Mouse (Mus musculus): ENCODE measurements around the gene Poll. TPM values are rescaled to one million over a fixed set of nuclear protein-coding genes. Genes with fewer than 3 reads are reported as not detected.
A peak's percentile ranks its signal among the peaks of the same experiment; 100 is the strongest.

Poll gene
- total and polyA plus RNA-seq, 3 experiments, result 7.6 to 15.9 (median 9.4) TPM

DNA sequence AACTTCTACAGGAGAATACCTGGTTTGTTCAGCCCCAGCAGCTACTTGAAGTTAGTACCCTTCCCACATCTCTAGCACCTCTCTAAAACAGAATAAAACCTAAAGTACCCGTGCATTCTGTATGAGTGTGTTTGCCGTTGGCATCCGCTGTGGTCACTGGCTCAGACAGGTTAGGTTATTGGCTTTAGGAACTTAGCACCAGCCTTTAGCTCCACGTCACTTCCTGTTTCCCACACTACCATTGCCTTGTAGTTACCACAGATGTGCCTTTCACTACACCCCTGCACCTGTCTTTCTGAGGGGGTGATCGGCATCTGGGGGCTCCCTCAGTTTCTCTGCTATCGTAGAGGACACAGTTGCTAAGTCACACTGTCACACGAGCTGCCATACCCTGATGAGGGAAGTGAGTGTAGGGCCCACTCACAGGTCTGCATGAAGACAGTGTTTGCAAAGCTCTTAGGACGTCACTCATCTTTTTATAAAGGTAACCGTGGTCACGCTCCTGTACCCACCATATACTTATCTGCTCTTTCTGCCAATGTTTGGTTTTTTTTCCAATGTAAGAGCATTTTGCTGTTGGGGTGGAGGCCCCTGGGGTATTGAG is 32.3 kb downstream of the Poll start:
- H3K27me3 ChIP-seq (ENCODE audit: insufficient read depth, low read length), result peaks cover 4% of the 10 kb centered on the region
- no peak overlapping the region for H3K4me3 ChIP-seq (ENCODE audit: low read depth, low read length)
- H3K36me3 ChIP-seq (replicated peaks), result peaks cover 65% of the 10 kb centered on the region
- peaks cover 27% of the 10 kb centered on the region for H3K4me1 ChIP-seq (ENCODE audit: insufficient read depth, low read depth, low read length)
- DNase-seq (ENCODE audit: low spot score) (no peak), ATAC-seq (ENCODE audit: extremely low read depth, insufficient number of reproducible peaks, low FRiP score, poor library complexity, severe bottlenecking) (no peak)
- H3K9me3 ChIP-seq (replicated peaks), result no peaks in the 10 kb centered on the region
- TF ChIP-seq TAL1 (conservative IDR thresholded peaks at IDR 0.05; ENCODE audit: low read depth, low read length) (no peak), POLR2AphosphoS5 (IDR thresholded peaks at IDR 0.05; ENCODE audit: insufficient replicate concordance, low read depth, low read length) (no peak), CTCF (IDR thresholded peaks at IDR 0.05; ENCODE audit: low read depth, low read length) (no peak), GATA1 (IDR thresholded peaks at IDR 0.05; ENCODE audit: borderline replicate concordance, low read length) (no peak), GATA2 (IDR thresholded peaks at IDR 0.05; ENCODE audit: borderline replicate concordance, low read depth, low read length) (no peak)

DNA sequence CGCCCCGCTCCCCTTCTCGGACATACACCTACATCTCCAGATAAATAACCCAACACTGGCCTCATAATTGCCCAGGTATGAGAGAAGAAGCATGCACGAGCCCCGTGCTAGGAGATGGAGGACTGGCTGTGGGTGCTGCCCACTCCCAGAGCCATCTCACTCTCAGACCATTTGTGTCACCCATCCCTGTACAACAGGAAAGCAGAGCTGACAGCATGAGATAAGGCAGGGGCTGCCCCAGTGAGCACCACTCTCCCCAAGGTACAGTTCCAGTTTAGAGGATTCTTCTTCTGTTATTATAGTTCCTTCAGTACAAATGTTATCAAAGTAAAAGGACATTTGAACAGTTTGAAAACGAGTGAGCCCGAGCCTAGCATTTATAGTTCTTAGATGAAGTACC is 32.9 kb downstream of the Poll start:
- no peak for ATAC-seq (ENCODE audit: extremely low read depth, insufficient number of reproducible peaks, low FRiP score, poor library complexity, severe bottlenecking)
- Histone ChIP-seq H3K9me3 (replicated peaks) (no peaks in the 10 kb centered on the region), H3K27me3 (ENCODE audit: insufficient read depth, low read length) (no peaks in the 10 kb centered on the region; the same call in 1 of the 2 replicates), H3K4me3 (ENCODE audit: low read depth, low read length) (no peak overlapping the region), H3K4me1 (ENCODE audit: insufficient read depth, low read depth, low read length) (peaks cover 27% of the 10 kb centered on the region), H3K36me3 (replicated peaks) (peaks cover 71% of the 10 kb centered on the region)
- no peak for DNase-seq (ENCODE audit: low spot score)
- no peak for TF ChIP-seq POLR2AphosphoS5 (IDR thresholded peaks at IDR 0.05; ENCODE audit: insufficient replicate concordance, low read depth, low read length)
- no peak for TF ChIP-seq CTCF (IDR thresholded peaks at IDR 0.05; ENCODE audit: low read depth, low read length)
- no peak for TF ChIP-seq GATA1 (IDR thresholded peaks at IDR 0.05; ENCODE audit: borderline replicate concordance, low read length)
- TF ChIP-seq TAL1 (conservative IDR thresholded peaks at IDR 0.05; ENCODE audit: low read depth, low read length), result no peak
- TF ChIP-seq GATA2 (IDR thresholded peaks at IDR 0.05; ENCODE audit: borderline replicate concordance, low read depth, low read length), result no peak

DNA sequence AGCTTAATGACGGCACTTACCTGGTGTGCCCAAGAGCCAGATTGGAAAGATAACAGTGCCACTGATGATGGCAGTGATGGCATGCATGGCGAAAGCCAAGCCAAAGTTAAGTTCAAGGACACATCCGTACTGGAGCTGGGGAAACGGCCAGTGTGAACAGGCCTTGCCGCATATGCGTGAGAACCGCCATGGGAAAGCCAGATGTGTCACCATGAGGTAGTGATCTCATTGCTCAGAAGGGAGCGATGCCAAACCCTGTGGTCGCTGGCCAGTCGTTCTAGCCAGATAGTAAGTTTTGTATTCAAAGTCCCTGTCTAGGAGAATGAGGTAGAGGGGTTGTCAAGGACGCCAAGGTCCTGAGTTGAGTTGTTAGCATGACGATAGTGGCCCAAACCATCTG is 44.1 kb downstream of the Poll start:
- Histone ChIP-seq H3K4me1 (ENCODE audit: insufficient read depth, low read depth, low read length) (peaks cover 8% of the 10 kb centered on the region), H3K9me3 (replicated peaks) (no peaks in the 10 kb centered on the region), H3K4me3 (ENCODE audit: low read depth, low read length) (no peak overlapping the region), H3K36me3 (replicated peaks) (peaks cover 91% of the 10 kb centered on the region), H3K27me3 (ENCODE audit: insufficient read depth, low read length) (no peaks in the 10 kb centered on the region)
- ATAC-seq (ENCODE audit: extremely low read depth, insufficient number of reproducible peaks, low FRiP score, poor library complexity, severe bottlenecking) (no peak), DNase-seq (ENCODE audit: low spot score) (no peak)
- TF ChIP-seq TAL1 (conservative IDR thresholded peaks at IDR 0.05; ENCODE audit: low read depth, low read length) (no peak), POLR2AphosphoS5 (IDR thresholded peaks at IDR 0.05; ENCODE audit: insufficient replicate concordance, low read depth, low read length) (no peak), CTCF (IDR thresholded peaks at IDR 0.05; ENCODE audit: low read depth, low read length) (no peak), GATA1 (IDR thresholded peaks at IDR 0.05; ENCODE audit: borderline replicate concordance, low read length) (no peak), GATA2 (IDR thresholded peaks at IDR 0.05; ENCODE audit: borderline replicate concordance, low read depth, low read length) (no peak)

DNA sequence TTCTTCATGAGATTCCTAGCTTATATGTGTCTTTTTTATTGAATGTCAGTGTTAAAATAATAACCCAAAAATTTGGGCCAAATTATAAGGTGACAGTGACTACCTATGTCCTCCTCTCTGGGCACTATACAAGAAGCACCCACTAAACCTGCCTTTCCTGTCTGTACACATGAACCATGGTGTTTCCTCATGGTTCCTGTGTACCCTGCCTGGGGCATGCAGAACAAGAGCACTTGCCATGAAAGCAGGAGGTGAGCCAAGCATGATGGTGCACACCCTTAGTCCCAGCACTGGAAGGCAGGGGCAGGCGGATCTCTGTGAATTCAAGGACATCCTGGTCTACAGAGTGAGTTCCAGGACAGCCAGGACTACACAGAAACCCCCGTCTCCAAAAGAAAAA is 45.0 kb downstream of the Poll start:
- peaks cover 15% of the 10 kb centered on the region for H3K4me1 ChIP-seq (ENCODE audit: insufficient read depth, low read depth, low read length)
- H3K36me3 ChIP-seq (replicated peaks), result peaks cover 82% of the 10 kb centered on the region
- H3K9me3 ChIP-seq (replicated peaks), result no peaks in the 10 kb centered on the region
- H3K4me3 ChIP-seq (ENCODE audit: low read depth, low read length), result no peak overlapping the region
- ATAC-seq (ENCODE audit: extremely low read depth, insufficient number of reproducible peaks, low FRiP score, poor library complexity, severe bottlenecking) (no peak), DNase-seq (ENCODE audit: low spot score) (no peak)
- TF ChIP-seq GATA1 (IDR thresholded peaks at IDR 0.05; ENCODE audit: borderline replicate concordance, low read length), result no peak
- H3K27me3 ChIP-seq (ENCODE audit: insufficient read depth, low read length), result no peaks in the 10 kb centered on the region

DNA sequence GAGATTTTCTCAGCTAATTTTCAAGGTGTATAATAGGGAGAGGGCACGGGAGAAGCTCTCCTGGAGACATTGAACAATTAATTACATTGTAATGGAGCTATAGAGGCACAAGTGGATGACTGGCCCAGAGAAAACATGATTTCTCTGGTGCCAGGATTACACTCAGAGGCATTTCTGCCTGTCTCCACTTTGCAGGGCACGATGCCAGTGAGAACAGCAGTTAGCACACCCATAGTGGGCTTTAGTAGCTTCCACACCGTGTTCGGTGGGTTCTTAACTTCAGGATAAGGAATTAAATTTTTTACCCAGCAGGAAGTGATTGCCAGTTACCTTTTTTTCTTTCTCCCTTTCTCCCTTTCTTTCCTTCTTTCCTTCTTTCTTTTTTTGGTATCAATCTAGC is 48.9 kb downstream of the Poll start:
- H3K36me3 ChIP-seq (replicated peaks), result peaks cover 64% of the 10 kb centered on the region
- no peaks in the 10 kb centered on the region for H3K9me3 ChIP-seq (replicated peaks)
- H3K4me3 ChIP-seq (ENCODE audit: low read depth, low read length), result no peak overlapping the region
- ATAC-seq (ENCODE audit: extremely low read depth, insufficient number of reproducible peaks, low FRiP score, poor library complexity, severe bottlenecking), result no peak
- DNase-seq (ENCODE audit: low spot score), result no peak
- peaks cover 27% of the 10 kb centered on the region for H3K4me1 ChIP-seq (ENCODE audit: insufficient read depth, low read depth, low read length)
- no peaks in the 10 kb centered on the region for H3K27me3 ChIP-seq (ENCODE audit: insufficient read depth, low read length)
- no peak for TF ChIP-seq GATA1 (IDR thresholded peaks at IDR 0.05; ENCODE audit: borderline replicate concordance, low read length)
- TF ChIP-seq TAL1 (conservative IDR thresholded peaks at IDR 0.05; ENCODE audit: low read depth, low read length), result no peak
- no peak for TF ChIP-seq CTCF (IDR thresholded peaks at IDR 0.05; ENCODE audit: low read depth, low read length)
- no peak for TF ChIP-seq GATA2 (IDR thresholded peaks at IDR 0.05; ENCODE audit: borderline replicate concordance, low read depth, low read length)
- TF ChIP-seq POLR2AphosphoS5 (IDR thresholded peaks at IDR 0.05; ENCODE audit: insufficient replicate concordance, low read depth, low read length), result no peak

DNA sequence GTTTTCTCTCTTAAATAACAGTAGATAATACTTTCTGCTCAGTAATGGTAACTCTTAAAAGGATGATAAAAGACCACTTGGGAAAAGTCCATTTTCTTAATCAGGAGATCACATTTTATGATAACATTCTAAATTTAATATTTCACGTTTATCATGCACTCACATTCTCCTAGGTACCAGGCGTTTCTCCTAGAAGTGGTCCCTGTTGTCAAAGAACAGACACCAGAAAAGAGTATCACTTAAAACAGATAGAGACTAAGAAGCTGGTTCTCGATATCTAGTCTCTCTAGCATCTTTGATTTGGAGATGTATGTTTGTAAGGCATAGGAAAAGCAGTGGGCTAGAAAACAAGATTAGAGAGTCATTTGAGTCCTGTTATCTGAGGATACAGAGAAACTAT is 49.7 kb downstream of the Poll start:
- no peaks in the 10 kb centered on the region for H3K27me3 ChIP-seq (ENCODE audit: insufficient read depth, low read length)
- no peak for DNase-seq (ENCODE audit: low spot score)
- no peaks in the 10 kb centered on the region for H3K9me3 ChIP-seq (replicated peaks)
- no peak overlapping the region for H3K4me3 ChIP-seq (ENCODE audit: low read depth, low read length)
- H3K4me1 ChIP-seq (ENCODE audit: insufficient read depth, low read depth, low read length), result peaks cover 27% of the 10 kb centered on the region
- peaks cover 60% of the 10 kb centered on the region for H3K36me3 ChIP-seq (replicated peaks)
- ATAC-seq (ENCODE audit: extremely low read depth, insufficient number of reproducible peaks, low FRiP score, poor library complexity, severe bottlenecking), result peak; percentile 68
- TF ChIP-seq TAL1 (conservative IDR thresholded peaks at IDR 0.05; ENCODE audit: low read depth, low read length) (0 out of 2 replicates have a peak, but pooled peaks have one; percentile 26), GATA2 (IDR thresholded peaks at IDR 0.05; ENCODE audit: borderline replicate concordance, low read depth, low read length) (no peak)

DNA sequence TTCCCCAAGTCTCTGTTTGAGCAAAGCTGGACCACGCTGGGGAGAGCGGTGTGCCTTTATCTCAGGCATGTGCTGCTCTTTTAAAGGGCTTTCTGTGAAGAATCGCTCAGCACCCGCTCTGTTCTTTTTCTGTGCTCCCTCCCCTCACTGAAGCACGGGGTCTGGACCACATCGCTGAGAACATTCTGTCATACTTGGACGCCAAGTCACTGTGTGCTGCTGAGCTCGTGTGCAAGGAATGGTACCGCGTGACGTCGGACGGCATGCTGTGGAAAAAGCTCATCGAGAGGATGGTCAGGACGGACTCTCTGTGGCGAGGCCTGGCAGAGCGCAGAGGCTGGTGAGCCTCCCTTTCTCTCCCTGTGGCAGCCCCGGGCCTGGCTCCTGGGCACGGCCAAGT is 52.8 kb downstream of the Poll start:
- Histone ChIP-seq H3K36me3 (replicated peaks) (peaks cover 50% of the 10 kb centered on the region), H3K4me1 (ENCODE audit: insufficient read depth, low read depth, low read length) (peaks cover 27% of the 10 kb centered on the region), H3K9me3 (replicated peaks) (no peaks in the 10 kb centered on the region), H3K27me3 (ENCODE audit: insufficient read depth, low read length) (no peaks in the 10 kb centered on the region), H3K4me3 (ENCODE audit: low read depth, low read length) (no peak overlapping the region)
- DNase-seq (ENCODE audit: low spot score), result no peak
- ATAC-seq (ENCODE audit: extremely low read depth, insufficient number of reproducible peaks, low FRiP score, poor library complexity, severe bottlenecking), result no peak
- TF ChIP-seq GATA2 (IDR thresholded peaks at IDR 0.05; ENCODE audit: borderline replicate concordance, low read depth, low read length) (no peak), POLR2AphosphoS5 (IDR thresholded peaks at IDR 0.05; ENCODE audit: insufficient replicate concordance, low read depth, low read length) (no peak), CTCF (IDR thresholded peaks at IDR 0.05; ENCODE audit: low read depth, low read length) (no peak), TAL1 (conservative IDR thresholded peaks at IDR 0.05; ENCODE audit: low read depth, low read length) (no peak), GATA1 (IDR thresholded peaks at IDR 0.05; ENCODE audit: borderline replicate concordance, low read length) (no peak)
